Mouse (Mus musculus) left cerebral cortex, postnatal 25 days (tissue): ENCODE measurements around the gene Tnfaip3. TPM values are rescaled to one million over a fixed set of nuclear protein-coding genes. Genes with fewer than 3 reads are reported as not detected.

Experiments used
- DNase-seq, 2 experiments: peaks; one replicate each; pipeline ENCODE4 v3.0.0; 2022; ENCODE audit warnings: low spot score in 2 of 2, mixed read lengths in 1 of 2
- intact Hi-C: fragments of 180-260 bp; cut with DNase I; formaldehyde crosslinking; loops from one replicate; pipeline ENCODE4 v1.15.1; 2025
- total RNA-seq, 2 experiments: library from RNA; stranded (reverse); gene quantifications; 2 replicates each; pipeline ENCODE4 v1.2.3; 2021

Gene Tnfaip3
- 1 to 10 TPM; 5.1 to 5.3 TPM for total RNA-seq

- peak; percentile 95 to 97 for DNase-seq
- intact Hi-C loops, result loop anchor here (2.0 to 5.0 kb wide), 2 partner anchors 77 to 171 kb away; no protein-coding TSS in a partner anchor
These were observed at the start of gene Tnfaip3 for GRCm38 (mm10) chr10:19015257-19015862. Gene Tnfaip3 (minus strand): TSS chr10:19015657.

- intact Hi-C loops, result no loop called here
- DNase-seq, result peak in 1 of 2 experiments; percentile 4
These were observed 49.5 kb upstream of the Tnfaip3 start for GRCm38 (mm10) chr10:19064651-19065601.

DNA sequence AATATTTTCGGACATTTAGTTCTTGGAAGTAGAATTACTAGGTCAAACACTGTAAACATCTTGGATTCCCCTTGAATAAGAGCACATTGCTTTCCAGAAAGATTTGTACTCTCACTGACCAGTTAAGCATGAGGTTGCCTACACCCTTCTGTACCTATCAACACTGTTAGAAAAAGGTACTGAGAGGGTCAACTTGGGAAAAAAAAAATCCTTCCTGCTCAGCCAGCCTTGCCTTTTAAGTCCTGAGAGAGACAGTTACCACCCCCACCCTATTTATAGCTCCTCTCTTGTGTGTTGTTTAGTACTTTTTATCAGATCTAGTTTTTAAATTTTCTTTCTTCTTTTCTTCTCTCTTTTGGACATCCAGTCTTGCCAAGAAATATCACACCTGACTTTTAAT is 48.2 kb upstream of the Tnfaip3 start:
- DNase-seq, result no peak
- intact Hi-C loops, result no loop called here

DNA sequence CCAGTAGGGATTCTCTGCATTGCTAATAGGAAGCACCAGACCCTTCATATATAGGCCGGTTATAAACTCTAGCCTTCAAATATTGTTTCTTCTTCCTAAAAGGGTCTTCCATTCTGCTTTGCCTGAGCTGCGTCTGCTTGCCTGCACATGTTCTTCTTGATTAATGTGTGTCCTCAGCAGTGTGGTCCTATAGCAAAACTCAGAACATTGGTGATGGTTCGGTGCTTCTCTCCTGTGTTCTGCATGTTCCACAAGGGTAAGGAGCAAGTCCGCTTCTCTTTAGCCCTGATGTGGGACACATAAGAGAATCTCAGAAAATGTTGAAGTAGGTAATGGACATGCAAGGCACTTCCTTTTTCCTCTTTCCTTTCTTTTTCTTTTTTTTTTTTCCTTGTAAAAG is 47.8 kb upstream of the Tnfaip3 start:
- intact Hi-C loops, result no loop called here
- DNase-seq, result no peak

DNA sequence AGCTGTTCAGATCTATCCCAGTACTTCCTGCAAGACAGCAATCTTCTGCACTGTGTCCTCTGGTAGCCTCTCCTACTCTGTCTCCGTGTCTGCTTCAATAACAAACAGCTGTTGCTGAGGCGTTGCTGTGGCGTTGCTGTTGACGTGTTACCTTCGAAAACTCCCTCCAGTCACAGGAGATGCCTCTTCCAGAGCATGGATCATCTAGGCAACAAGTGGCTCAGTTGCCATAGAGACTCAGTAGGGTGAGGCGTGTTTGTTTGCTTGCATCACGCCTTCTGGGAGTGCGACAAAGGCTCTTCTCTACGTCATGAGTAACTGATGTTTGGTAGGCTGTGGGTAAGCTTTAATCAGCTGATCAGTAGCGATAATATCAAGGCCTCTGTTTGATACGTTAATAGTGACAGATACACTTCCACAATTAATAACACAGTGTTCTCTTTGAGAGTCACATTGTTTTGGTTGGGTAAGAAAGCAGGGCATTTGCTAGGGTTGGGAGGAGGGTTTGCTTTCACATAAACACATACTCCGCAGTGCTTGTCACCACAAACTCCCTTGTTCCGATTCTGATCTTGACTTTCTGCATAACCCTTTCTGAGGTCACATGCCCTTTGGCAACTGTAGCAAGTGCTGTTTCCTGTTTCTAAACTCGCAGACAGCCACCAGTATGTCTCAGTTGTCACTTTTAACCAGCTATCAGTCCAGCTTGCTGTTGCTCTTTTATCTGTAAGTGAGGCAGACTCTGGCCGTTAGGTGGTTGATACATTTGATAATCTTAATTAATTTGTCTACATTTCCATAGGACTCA is 46.8 kb upstream of the Tnfaip3 start:
- peak; percentile 10 to 45 for DNase-seq
- intact Hi-C loops, result loop anchor here (1.0 kb wide), 1 partner anchor 43 kb away; no protein-coding TSS in a partner anchor

GRCm38 (mm10) chr10:19061201-19061600 is 45.7 kb upstream of the Tnfaip3 start:
- intact Hi-C loops, result no loop called here
- no peak for DNase-seq

- DNase-seq, result no peak
These were observed 38.1 kb upstream of the Tnfaip3 start for GRCm38 (mm10) chr10:19053524-19053923.

DNA sequence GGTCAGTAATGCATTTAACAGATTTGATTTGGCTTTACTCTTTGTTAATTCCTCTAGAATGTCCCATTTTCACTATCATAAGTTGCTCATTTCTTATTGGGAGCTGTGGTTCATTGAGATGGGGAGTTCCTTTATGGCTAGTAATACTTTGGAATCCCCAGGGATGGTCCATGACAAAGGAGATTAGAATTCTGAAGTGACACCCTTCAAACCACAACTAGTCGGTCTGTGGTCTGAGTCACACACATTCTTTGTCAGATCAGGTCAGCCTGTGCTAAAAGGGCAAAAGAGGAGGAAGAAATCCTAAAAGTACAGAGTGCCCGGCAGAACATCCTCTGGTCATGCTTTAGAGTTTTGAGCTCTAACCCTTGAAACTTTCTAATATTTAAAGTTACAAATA is 30.5 kb upstream of the Tnfaip3 start:
- DNase-seq, result no peak
- intact Hi-C loops, result loop anchor here (1.0 kb wide), 1 partner anchor 10 kb away; no protein-coding TSS in a partner anchor

More at GRCm38 (mm10) chr10:19053524-19053923, 38.1 kb upstream of the Tnfaip3 start:
- intact Hi-C loops, result no loop called here

DNA sequence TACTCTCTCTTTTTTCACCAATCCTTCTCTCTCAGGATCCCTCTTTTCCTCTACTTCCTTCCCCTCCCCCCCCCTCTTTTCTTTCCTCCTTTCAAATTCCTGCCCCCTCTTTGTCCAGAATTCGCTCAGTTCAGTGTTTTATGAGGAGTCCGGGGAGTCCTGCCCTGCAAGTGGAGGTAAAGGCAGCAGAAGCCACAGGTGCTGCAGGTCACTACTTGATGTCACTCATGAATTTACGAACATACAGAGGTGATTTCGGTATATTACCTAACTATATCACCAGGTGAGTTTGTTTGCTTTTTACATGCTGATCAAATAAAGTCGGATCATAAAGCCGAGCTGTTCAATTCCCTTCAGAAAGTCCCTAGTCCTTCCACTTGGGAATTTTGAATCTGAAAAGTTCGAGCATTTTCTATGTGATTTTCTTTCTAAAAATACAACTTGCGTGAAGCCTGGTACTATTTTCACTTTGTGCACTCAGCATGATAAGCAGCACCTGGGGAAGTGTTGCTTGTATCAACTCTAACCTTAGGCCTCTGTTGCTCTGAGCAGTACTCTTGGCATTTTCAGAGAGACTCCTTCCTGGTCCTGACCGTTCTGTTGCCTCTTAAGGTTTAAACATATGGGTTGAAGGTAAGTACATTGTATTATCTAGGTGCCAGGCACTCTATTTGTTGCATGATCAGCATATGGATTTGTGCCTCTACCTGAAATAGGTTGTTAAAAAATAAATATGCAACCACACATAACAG is 29.5 kb upstream of the Tnfaip3 start:
- DNase-seq, result no peak
- intact Hi-C loops, result no loop called here

- DNase-seq, result peak in 1 of 2 experiments; percentile 44
- intact Hi-C loops, result no loop called here
These were observed 28.2 kb upstream of the Tnfaip3 start for GRCm38 (mm10) chr10:19043529-19044262.

- DNase-seq, result no peak
- intact Hi-C loops, result no loop called here
These were observed 24.7 kb upstream of the Tnfaip3 start for GRCm38 (mm10) chr10:19040147-19040546.

GRCm38 (mm10) chr10:19034764-19035163 is 19.3 kb upstream of the Tnfaip3 start:
- intact Hi-C loops, result no loop called here
- DNase-seq, result no peak

DNA sequence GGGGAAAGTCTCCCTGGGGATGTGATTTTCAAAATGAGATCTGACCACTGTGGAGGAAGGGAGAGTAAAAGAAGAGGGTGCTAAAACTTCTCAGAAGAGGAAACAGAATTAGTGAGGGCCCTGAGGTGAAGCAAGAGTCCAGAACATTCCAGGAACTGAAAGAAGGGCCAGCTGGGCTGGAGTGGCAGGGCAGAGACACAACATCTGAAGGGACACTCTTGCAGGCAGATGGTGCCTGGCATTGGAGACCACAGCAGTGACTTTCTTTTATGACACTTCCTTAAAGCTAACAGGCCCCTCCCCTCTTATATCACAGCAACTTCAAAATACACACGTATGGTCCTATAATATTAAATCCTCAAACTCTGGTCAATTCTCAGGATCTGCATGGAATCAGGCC is 18.2 kb upstream of the Tnfaip3 start:
- intact Hi-C loops, result no loop called here
- DNase-seq, result peak in 1 of 2 experiments; percentile 9

DNA sequence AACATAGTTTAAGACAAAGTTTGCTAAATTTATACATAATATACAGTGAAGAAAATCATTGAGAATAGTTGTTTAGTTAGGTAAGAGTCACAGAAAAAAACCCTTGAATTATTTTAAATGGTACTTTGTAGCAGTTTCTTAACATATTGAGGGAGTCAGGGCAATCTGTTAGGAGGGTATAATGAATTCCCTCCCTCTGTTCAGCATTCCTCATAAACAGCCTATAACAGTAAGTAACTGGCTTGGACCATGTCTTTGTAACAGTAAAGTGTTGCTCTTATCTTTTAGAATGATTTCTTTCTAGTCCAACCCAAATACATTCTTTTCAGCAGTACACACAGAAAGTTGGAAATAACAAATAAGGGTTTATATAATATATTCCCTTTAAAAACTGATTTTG is 16.4 kb upstream of the Tnfaip3 start:
- DNase-seq, result no peak
- intact Hi-C loops, result no loop called here

DNA sequence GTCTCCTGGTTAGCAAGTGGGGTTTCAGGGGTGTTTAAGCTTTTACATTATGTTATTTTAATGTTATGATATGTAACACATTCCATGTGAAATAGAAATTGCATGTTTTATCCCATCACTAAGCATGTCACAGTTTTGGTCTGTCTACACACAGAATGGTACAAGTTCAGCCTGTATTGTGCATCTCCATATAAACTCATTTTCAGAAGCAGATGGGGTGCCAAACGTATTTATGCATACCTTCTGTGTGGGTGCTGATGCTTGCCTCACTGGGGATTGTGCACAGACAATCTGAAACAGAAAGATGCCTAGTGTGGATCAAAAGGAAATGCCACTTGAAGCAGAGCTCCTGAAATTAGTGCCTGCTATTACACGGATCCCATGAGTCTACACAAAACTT is 15.2 kb upstream of the Tnfaip3 start:
- intact Hi-C loops, result no loop called here
- DNase-seq, result no peak

- DNase-seq, result no peak
- intact Hi-C loops, result no loop called here
These were observed 11.3 kb upstream of the Tnfaip3 start for GRCm38 (mm10) chr10:19026710-19027109.

- no peak for DNase-seq
- intact Hi-C loops, result no loop called here
These were observed 8.9 kb upstream of the Tnfaip3 start for GRCm38 (mm10) chr10:19024353-19024752.

- no peak for DNase-seq
- intact Hi-C loops, result no loop called here
These were observed 8.3 kb upstream of the Tnfaip3 start for GRCm38 (mm10) chr10:19023622-19024326.
